Mouse (Mus musculus) stomach, embryonic 14.5 days (tissue): ENCODE results near the gene Pdk4. TPM values are rescaled to one million over a fixed set of nuclear protein-coding genes. Genes with fewer than 3 reads are reported as not detected.

Experiments
- ATAC-seq: fragments of 200-750 bp; cut with Nextera tagmentation; 2 replicates; pipeline ENCODE4 v1.8.0; 2017; ENCODE audit warnings: low read depth, moderate TSS enrichment; ENCODE audit not compliant: insufficient number of reproducible peaks, insufficient read depth, low FRiP score
- H3K27ac ChIP-seq: fragments of 300-500 bp; sonication (generic); 2 replicates; pipeline ENCODE4 v1.5.1; 2014; ENCODE audit warnings: mild to moderate bottlenecking, low read length, moderate library complexity, mixed read lengths
- H3K27me3 ChIP-seq: fragments of 300-500 bp; sonication (generic); 2 replicates; pipeline ENCODE4 v1.6.1; 2014; ENCODE audit warnings: low read length, control low read depth, mixed read lengths; ENCODE audit not compliant: control insufficient read depth, insufficient read depth
- H3K36me3 ChIP-seq: fragments of 300-500 bp; sonication (generic); 2 replicates; pipeline ENCODE4 v1.6.1; 2014; ENCODE audit warnings: mild to moderate bottlenecking, control low read depth, low read length, moderate library complexity, mixed read lengths; ENCODE audit not compliant: control insufficient read depth, insufficient read depth
- H3K4me1 ChIP-seq: fragments of 300-500 bp; sonication (generic); 2 replicates; pipeline ENCODE4 v1.6.1; 2014; ENCODE audit warnings: low read length, control low read depth, mixed read lengths; ENCODE audit not compliant: control insufficient read depth, insufficient read depth
- H3K4me2 ChIP-seq: fragments of 300-500 bp; sonication (generic); replicated peaks from 2 replicates; pipeline ENCODE4 v1.6.1; 2014; ENCODE audit warnings: low read depth, low read length, control low read depth
- H3K4me3 ChIP-seq: fragments of 300-500 bp; sonication (generic); 2 replicates; pipeline ENCODE4 v1.5.1; 2014; ENCODE audit warnings: low read depth, low read length, control low read depth
- H3K9ac ChIP-seq: fragments of 300-500 bp; sonication (generic); replicated peaks from 2 replicates; pipeline ENCODE4 v1.6.1; 2014; ENCODE audit warnings: low read depth, mild to moderate bottlenecking, control low read depth, low read length, moderate library complexity, mixed read lengths
- H3K9me3 ChIP-seq: fragments of 300-500 bp; sonication (generic); 2 replicates; pipeline ENCODE4 v1.6.1; 2016; ENCODE audit warnings: low read depth, low read length, control low read depth; ENCODE audit not compliant: control insufficient read depth
- WGBS: fragments of 180-500 bp; shearing (Covaris S2); extraction: QIAGEN DNeasy Blood & Tissue Kit; methylation state at CpG from one replicate; pipeline ENCODE4 v1.1.7; 2014; 5-methylcytosine and 5-hydroxymethylcytosine counted together
- polyA plus RNA-seq: library from polyadenylated mRNA; unstranded; fragments of >200 nt; fragmentation: Nextera tagmentation; extraction: Ambion mirVana; gene quantifications from 2 replicates; pipeline ENCODE4 v1.2.1, GENCODE M21; 2014

The Pdk4 gene
- polyA plus RNA-seq, 1 experiment from 2014 or later: 1.0 TPM

DNA sequence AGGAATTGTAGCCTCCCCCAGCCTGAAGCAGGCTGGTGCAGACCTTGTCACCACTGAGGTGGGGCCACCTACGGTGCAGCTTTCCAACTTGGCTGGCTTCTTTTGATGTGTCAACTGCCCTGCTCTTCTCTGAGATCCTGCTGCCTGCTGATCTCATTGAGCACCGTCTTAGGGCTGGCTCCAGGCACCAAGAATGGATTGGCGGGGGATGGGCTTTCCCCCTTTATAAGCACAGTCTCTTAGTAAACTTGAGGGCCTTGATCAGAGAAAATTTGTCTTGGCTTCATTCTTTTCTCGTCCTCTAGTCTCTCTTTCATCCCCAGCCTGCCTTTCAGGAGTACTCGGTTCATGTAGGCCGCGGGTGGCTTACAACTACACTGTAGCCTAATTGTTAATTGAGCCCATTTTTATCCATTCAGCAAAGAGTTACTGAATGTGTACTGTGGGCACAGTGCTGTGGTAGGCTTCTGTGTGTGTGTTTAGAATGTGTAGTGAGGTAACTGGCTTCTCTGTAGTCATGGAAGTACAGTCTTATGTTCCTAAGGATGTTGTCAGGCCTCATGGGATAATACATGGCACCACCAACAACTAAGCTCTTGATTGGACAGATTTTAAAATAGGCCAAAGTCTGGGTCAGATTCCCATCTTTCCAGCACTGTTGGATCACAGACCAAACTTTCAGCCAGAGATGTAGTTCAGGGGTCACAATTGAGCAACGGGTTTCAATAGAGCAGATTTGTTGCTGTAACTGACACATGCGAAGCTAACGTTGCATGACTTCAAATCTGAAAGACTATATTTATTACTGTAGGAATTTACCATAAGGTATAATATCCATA, 25.4 kb downstream of the Pdk4 start:
- H3K4me1 ChIP-seq: no peaks in the 10 kb centered on the region
- 80% methylated on average over 10 of the region's 10 CpGs for WGBS
- no peak overlapping the region for H3K4me2 ChIP-seq
- no peaks in the 10 kb centered on the region for H3K27me3 ChIP-seq
- no peak overlapping the region for H3K27ac ChIP-seq
- H3K9ac ChIP-seq: no peak overlapping the region
- ATAC-seq: no peak
- H3K4me3 ChIP-seq: no peak overlapping the region
- H3K9me3 ChIP-seq: no peaks in the 10 kb centered on the region
- H3K36me3 ChIP-seq: no peaks in the 10 kb centered on the region

DNA sequence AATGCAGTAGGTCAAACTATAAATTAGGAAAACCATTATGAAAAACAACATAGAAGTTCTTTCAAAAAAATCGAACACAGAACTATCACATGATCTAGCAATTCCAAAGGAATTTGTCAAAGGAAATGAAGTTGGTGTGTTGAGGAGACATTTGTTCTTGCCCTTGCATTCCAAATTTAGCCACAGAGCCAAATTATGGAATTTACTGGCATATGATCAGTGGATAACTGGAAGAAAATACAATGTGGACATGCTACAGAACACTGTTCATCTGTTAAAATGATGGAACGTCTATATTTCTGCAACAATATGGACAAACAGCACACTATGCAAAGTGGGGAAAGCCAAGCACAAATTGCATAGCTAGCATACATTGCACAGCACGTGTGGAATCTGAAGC, 40.3 kb downstream of the Pdk4 start:
- 77% methylated on average over 3 of the region's 3 CpGs for WGBS
- Histone ChIP-seq H3K4me1 (no peaks in the 10 kb centered on the region), H3K9me3 (no peaks in the 10 kb centered on the region), H3K27me3 (no peaks in the 10 kb centered on the region), H3K27ac (no peak overlapping the region), H3K36me3 (no peaks in the 10 kb centered on the region), H3K4me2 (no peak overlapping the region), H3K4me3 (no peak overlapping the region), H3K9ac (no peak overlapping the region)
- no peak for ATAC-seq

DNA sequence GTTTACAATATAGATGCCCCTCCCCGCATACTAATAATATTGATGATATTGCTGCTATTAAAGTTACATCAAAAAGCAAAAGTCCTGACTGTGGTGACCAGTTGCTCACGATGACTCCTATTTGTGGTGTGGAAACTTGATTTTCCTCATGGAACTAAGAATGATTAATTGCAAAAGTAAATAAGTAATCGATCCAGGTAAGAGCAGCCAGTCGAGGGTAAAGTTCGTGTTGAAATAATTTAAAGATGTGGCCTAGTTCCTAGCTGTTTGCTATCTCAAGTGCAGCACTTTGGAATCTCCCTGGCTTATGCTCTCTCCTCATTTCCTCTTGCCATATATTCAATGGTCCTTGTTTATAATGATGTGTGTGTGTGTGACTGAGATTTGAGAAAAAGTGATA, 46.2 kb downstream of the Pdk4 start:
- WGBS: 75% methylated on average over 5 of the region's 5 CpGs
- no peak overlapping the region for H3K9ac ChIP-seq
- H3K4me3 ChIP-seq: no peak overlapping the region
- H3K36me3 ChIP-seq: no peaks in the 10 kb centered on the region
- H3K9me3 ChIP-seq: no peaks in the 10 kb centered on the region
- no peaks in the 10 kb centered on the region for H3K4me1 ChIP-seq
- ATAC-seq: no peak
- H3K27ac ChIP-seq: no peak overlapping the region
- no peak overlapping the region for H3K4me2 ChIP-seq
- no peaks in the 10 kb centered on the region for H3K27me3 ChIP-seq

DNA sequence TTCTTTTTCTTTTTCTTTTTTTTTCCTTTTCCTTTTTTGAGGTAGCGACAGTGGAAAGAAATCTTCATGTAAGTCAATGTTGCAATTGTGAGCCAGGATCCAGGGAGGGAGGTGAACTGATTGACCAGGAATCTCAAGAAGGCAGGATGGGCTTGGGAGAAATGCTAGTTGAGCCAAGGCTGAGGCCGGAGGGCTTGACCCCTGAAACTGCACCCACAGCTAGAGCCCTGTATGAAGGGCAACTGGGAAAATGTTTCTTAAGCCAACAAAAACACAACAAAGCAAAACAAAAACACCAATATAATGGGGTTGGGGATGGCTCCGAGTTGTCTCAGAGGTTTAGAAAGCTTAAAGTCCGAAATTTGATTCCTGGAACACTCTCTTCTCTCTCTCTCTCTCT, 47.7 kb downstream of the Pdk4 start:
- no peak overlapping the region for H3K9ac ChIP-seq
- 0 out of 2 replicates have a peak, but pooled peaks cover 3% of the 10 kb centered on the region for H3K4me1 ChIP-seq
- H3K27ac ChIP-seq: no peak overlapping the region
- no peak overlapping the region for H3K4me3 ChIP-seq
- no peak for ATAC-seq
- no peaks in the 10 kb centered on the region for H3K36me3 ChIP-seq
- H3K4me2 ChIP-seq: no peak overlapping the region
- WGBS: 74% methylated on average over 4 of the region's 4 CpGs
- no peaks in the 10 kb centered on the region for H3K9me3 ChIP-seq
- H3K27me3 ChIP-seq: no peaks in the 10 kb centered on the region

DNA sequence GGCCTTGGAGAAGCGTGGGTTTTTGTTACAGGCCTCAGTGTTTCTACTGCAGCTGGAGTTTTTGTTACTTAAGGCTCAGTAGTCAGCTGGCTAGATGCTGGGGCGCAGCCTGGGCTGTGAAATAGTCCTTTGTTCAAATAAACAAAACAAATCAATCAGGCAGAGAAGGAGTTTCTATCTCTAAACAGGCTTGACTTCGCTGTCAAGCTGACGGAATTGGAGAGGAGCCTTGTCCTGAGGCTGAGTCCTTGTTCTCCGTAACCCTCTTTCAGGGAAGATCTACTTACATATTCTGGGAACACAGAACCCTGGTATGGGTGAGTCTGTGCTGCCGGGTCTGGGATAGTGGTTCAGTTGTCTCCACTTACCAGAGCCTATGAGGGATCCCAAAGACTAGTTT, 48.6 kb downstream of the Pdk4 start:
- H3K9me3 ChIP-seq: no peaks in the 10 kb centered on the region
- no peaks in the 10 kb centered on the region for H3K27me3 ChIP-seq
- no peak overlapping the region for H3K4me3 ChIP-seq
- H3K4me1 ChIP-seq: peaks cover 8% of the 10 kb centered on the region; the same call in 1 of the 2 replicates
- WGBS: 52% methylated on average over 6 of the region's 6 CpGs
- no peak overlapping the region for H3K4me2 ChIP-seq
- H3K9ac ChIP-seq: no peak overlapping the region
- H3K36me3 ChIP-seq: no peaks in the 10 kb centered on the region
- ATAC-seq: no peak
- H3K27ac ChIP-seq: no peak overlapping the region

GRCm38 (mm10) chr6:5447013-5447412, 49.1 kb downstream of the Pdk4 start:
- H3K9ac ChIP-seq: no peak overlapping the region
- H3K27ac ChIP-seq: no peak overlapping the region
- H3K4me2 ChIP-seq: no peak overlapping the region
- H3K4me3 ChIP-seq: no peak overlapping the region
- no peaks in the 10 kb centered on the region for H3K36me3 ChIP-seq
- H3K27me3 ChIP-seq: no peaks in the 10 kb centered on the region
- no peaks in the 10 kb centered on the region for H3K9me3 ChIP-seq
- 73% methylated on average over 4 of the region's 4 CpGs for WGBS
- peaks cover 8% of the 10 kb centered on the region; the same call in 1 of the 2 replicates for H3K4me1 ChIP-seq
- no peak for ATAC-seq

DNA sequence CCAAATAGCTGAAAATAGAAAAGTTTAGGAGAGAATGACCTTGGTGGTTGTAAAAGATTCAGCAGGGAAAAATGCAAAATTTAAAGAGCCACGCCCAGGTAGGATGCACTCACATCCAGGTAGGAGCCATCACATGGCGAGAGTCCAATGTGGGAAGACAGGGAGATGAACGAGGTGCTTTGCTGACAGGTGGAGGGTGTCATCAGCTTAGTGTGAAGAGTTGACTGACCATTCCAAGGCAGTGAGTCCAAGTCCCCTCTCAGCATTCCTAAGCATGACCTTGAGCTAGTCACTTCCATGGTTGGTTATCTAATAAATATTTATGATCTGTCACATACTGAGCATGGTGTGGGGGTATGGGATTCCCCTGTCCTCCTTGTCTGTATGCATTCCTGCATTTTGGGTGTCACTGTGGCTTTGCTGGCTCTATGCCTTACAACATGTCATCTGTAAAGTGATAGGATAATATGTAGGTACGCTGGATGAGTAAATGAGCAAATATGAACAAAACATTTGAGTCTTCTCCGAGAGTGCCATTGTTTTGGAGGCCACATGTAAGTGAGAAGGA, 51.7 kb downstream of the Pdk4 start:
- ATAC-seq: no peak; the same call in 1 of the 2 replicates
- 91% methylated on average over 5 of the region's 5 CpGs for WGBS
- H3K27ac ChIP-seq: no peak overlapping the region
- H3K36me3 ChIP-seq: no peaks in the 10 kb centered on the region
- no peaks in the 10 kb centered on the region for H3K9me3 ChIP-seq
- H3K27me3 ChIP-seq: no peaks in the 10 kb centered on the region
- H3K4me1 ChIP-seq: peaks cover 8% of the 10 kb centered on the region; the same call in 1 of the 2 replicates
- no peak overlapping the region for H3K9ac ChIP-seq
- no peak overlapping the region for H3K4me2 ChIP-seq
- H3K4me3 ChIP-seq: no peak overlapping the region

- H3K36me3 ChIP-seq: no peaks in the 10 kb centered on the region
- H3K4me3 ChIP-seq: no peak overlapping the region
- peak; percentile 66; the same call in 1 of the 2 replicates for ATAC-seq
- peaks cover 8% of the 10 kb centered on the region; the same call in 1 of the 2 replicates for H3K4me1 ChIP-seq
- no peak overlapping the region for H3K9ac ChIP-seq
- H3K9me3 ChIP-seq: no peaks in the 10 kb centered on the region
- H3K27me3 ChIP-seq: no peaks in the 10 kb centered on the region
- peak overlapping the region; percentile 25 for H3K4me2 ChIP-seq
- 17% methylated on average over 13 of the region's 13 CpGs for WGBS
- peak overlapping the region; percentile 11; the same call in 1 of the 2 replicates for H3K27ac ChIP-seq
Measured at GRCm38 (mm10) chr6:5443104-5443863, 52.8 kb downstream of the Pdk4 start.
